Mouse (Mus musculus) liver, embryonic 12.5 days (tissue): ENCODE results near the gene Mmp24. TPM values are rescaled to one million over a fixed set of nuclear protein-coding genes. Genes with fewer than 3 reads are reported as not detected.

Experiments
- ATAC-seq: fragments of 200-750 bp; cut with Nextera tagmentation; 2 replicates; pipeline ENCODE4 v1.8.0; 2017; ENCODE audit warnings: moderate number of reproducible peaks, mild to moderate bottlenecking, moderate library complexity
- H3K27ac ChIP-seq: fragments of 300-500 bp; sonication (generic); 2 replicates; pipeline ENCODE4 v1.5.1; 2016; ENCODE audit warnings: mild to moderate bottlenecking
- H3K27me3 ChIP-seq: fragments of 300-500 bp; sonication (generic); replicated peaks from 2 replicates; pipeline ENCODE4 v1.6.1; 2016; ENCODE audit warnings: mild to moderate bottlenecking, moderate library complexity
- H3K36me3 ChIP-seq: fragments of 300-500 bp; sonication (generic); 2 replicates; pipeline ENCODE4 v1.6.1; 2016; ENCODE audit warnings: mild to moderate bottlenecking, moderate library complexity
- H3K4me1 ChIP-seq: fragments of 300-500 bp; sonication (generic); 2 replicates; pipeline ENCODE4 v1.6.1; 2016
- H3K4me2 ChIP-seq: fragments of 300-500 bp; sonication (generic); 2 replicates; pipeline ENCODE4 v1.6.1; 2016; ENCODE audit warnings: mild to moderate bottlenecking, moderate library complexity
- H3K4me3 ChIP-seq: fragments of 300-500 bp; sonication (generic); 2 replicates; pipeline ENCODE4 v1.5.1; 2016; ENCODE audit warnings: mild to moderate bottlenecking, moderate library complexity
- H3K9ac ChIP-seq: fragments of 300-500 bp; sonication (generic); 2 replicates; pipeline ENCODE4 v1.6.1; 2016; ENCODE audit warnings: mild to moderate bottlenecking, moderate library complexity
- H3K9me3 ChIP-seq: fragments of 300-500 bp; sonication (generic); replicated peaks from 2 replicates; pipeline ENCODE4 v1.6.1; 2016; ENCODE audit warnings: mild to moderate bottlenecking, moderate library complexity
- WGBS: fragments of 180-500 bp; shearing (Covaris S2); methylation state at CpG from one replicate; pipeline ENCODE4 v1.1.7; 2016; ENCODE audit not compliant: insufficient replicate concordance; 5-methylcytosine and 5-hydroxymethylcytosine counted together
- polyA plus RNA-seq: library from polyadenylated mRNA; unstranded; fragments of >200 nt; fragmentation: Nextera tagmentation; extraction: Ambion mirVana; gene quantifications from 2 replicates; pipeline ENCODE4 v1.2.1, GENCODE M21; 2016

The Mmp24 gene
- polyA plus RNA-seq, 1 experiment from 2014 or later, result 0.04 TPM

GRCm38 (mm10) chr2:155745487-155745886, 29.7 kb upstream of the Mmp24 start:
- H3K4me3 ChIP-seq, result no peak overlapping the region
- no peaks in the 10 kb centered on the region for H3K36me3 ChIP-seq
- H3K9ac ChIP-seq, result no peak overlapping the region
- WGBS, result 24% methylated on average over 3 of the region's 3 CpGs
- no peaks in the 10 kb centered on the region for H3K9me3 ChIP-seq
- peaks cover 16% of the 10 kb centered on the region for H3K4me1 ChIP-seq
- no peak overlapping the region for H3K4me2 ChIP-seq
- H3K27ac ChIP-seq, result no peak overlapping the region
- ATAC-seq, result no peak
- H3K27me3 ChIP-seq, result peaks cover 57% of the 10 kb centered on the region

GRCm38 (mm10) chr2:155749394-155749793, 25.7 kb upstream of the Mmp24 start:
- Histone ChIP-seq H3K27ac (no peak overlapping the region), H3K4me2 (no peak overlapping the region), H3K4me1 (0 out of 2 replicates have a peak, but pooled peaks cover 11% of the 10 kb centered on the region), H3K4me3 (no peak overlapping the region), H3K9me3 (no peaks in the 10 kb centered on the region), H3K9ac (no peak overlapping the region), H3K27me3 (peaks cover 77% of the 10 kb centered on the region), H3K36me3 (no peaks in the 10 kb centered on the region)
- WGBS, result 75% methylated on average over 4 of the region's 4 CpGs
- no peak for ATAC-seq

- Histone ChIP-seq H3K27ac (no peak within 1 kb of the TSS), H3K27me3 (peaks cover 63% of the 10 kb centered on the region), H3K9me3 (no peaks in the 10 kb centered on the region), H3K4me1 (0 out of 2 replicates have a peak, but pooled peaks cover 11% of the 10 kb centered on the region), H3K9ac (no peak within 1 kb of the TSS), H3K4me2 (peak within 1 kb of the TSS; percentile 60), H3K4me3 (peak within 1 kb of the TSS; percentile 40), H3K36me3 (no peaks in the 10 kb centered on the region)
- ATAC-seq, result no peak
- 2% methylated on average over 25 of the region's 25 CpGs for WGBS
Observed at GRCm38 (mm10) chr2:155751014-155751786, 23.9 kb upstream of the Mmp24 start, which contains the start of gene Procr. Gene Procr, plus strand, starts transcription at chr2:155751117.

- peaks cover 54% of the 10 kb centered on the region for H3K27me3 ChIP-seq
- H3K4me1 ChIP-seq, result 0 out of 2 replicates have a peak, but pooled peaks cover 10% of the 10 kb centered on the region
- no peaks in the 10 kb centered on the region for H3K36me3 ChIP-seq
- H3K27ac ChIP-seq, result no peak overlapping the region
- no peaks in the 10 kb centered on the region for H3K9me3 ChIP-seq
- H3K9ac ChIP-seq, result no peak overlapping the region
- WGBS, result 4% methylated on average over 1 of the region's 1 CpGs
- H3K4me3 ChIP-seq, result no peak overlapping the region
- ATAC-seq, result no peak
- H3K4me2 ChIP-seq, result no peak overlapping the region
Observed at GRCm38 (mm10) chr2:155755746-155756145, 19.4 kb upstream of the Mmp24 start.

- WGBS, result 46% methylated on average over 14 of the region's 14 CpGs
- no peak overlapping the region for H3K9ac ChIP-seq
- no peaks in the 10 kb centered on the region for H3K4me1 ChIP-seq
- no peak overlapping the region for H3K4me2 ChIP-seq
- ATAC-seq, result no peak
- no peak overlapping the region for H3K4me3 ChIP-seq
- H3K27me3 ChIP-seq, result peaks cover 42% of the 10 kb centered on the region
- H3K36me3 ChIP-seq, result no peaks in the 10 kb centered on the region
- no peaks in the 10 kb centered on the region for H3K9me3 ChIP-seq
- H3K27ac ChIP-seq, result no peak overlapping the region
Observed at GRCm38 (mm10) chr2:155756855-155757566, 18.1 kb upstream of the Mmp24 start.

GRCm38 (mm10) chr2:155764679-155765418, 10.3 kb upstream of the Mmp24 start:
- no peaks in the 10 kb centered on the region for H3K36me3 ChIP-seq
- 53% methylated on average over 13 of the region's 13 CpGs for WGBS
- no peak overlapping the region for H3K4me2 ChIP-seq
- H3K9me3 ChIP-seq, result no peaks in the 10 kb centered on the region
- H3K4me1 ChIP-seq, result no peaks in the 10 kb centered on the region
- H3K9ac ChIP-seq, result no peak overlapping the region
- H3K27ac ChIP-seq, result no peak overlapping the region
- ATAC-seq, result no peak
- H3K4me3 ChIP-seq, result no peak overlapping the region
- peaks cover 35% of the 10 kb centered on the region for H3K27me3 ChIP-seq

GRCm38 (mm10) chr2:155773664-155774063, 1.5 kb upstream of the Mmp24 start:
- ATAC-seq, result no peak
- Histone ChIP-seq H3K4me2 (no peak overlapping the region), H3K27me3 (peaks cover 88% of the 10 kb centered on the region), H3K9me3 (no peaks in the 10 kb centered on the region), H3K27ac (no peak overlapping the region), H3K4me1 (peaks cover 9% of the 10 kb centered on the region; the same call in 1 of the 2 replicates), H3K36me3 (no peaks in the 10 kb centered on the region), H3K4me3 (no peak overlapping the region), H3K9ac (no peak overlapping the region)
- WGBS, result 48% methylated on average over 4 of the region's 4 CpGs

- peaks cover 9% of the 10 kb centered on the region; the same call in 1 of the 2 replicates for H3K4me1 ChIP-seq
- H3K36me3 ChIP-seq, result no peaks in the 10 kb centered on the region
- H3K4me3 ChIP-seq, result peak overlapping the region; percentile 56; the same call in 1 of the 2 replicates
- no peak overlapping the region for H3K9ac ChIP-seq
- no peak overlapping the region for H3K27ac ChIP-seq
- H3K27me3 ChIP-seq, result peaks cover 86% of the 10 kb centered on the region
- no peaks in the 10 kb centered on the region for H3K9me3 ChIP-seq
- WGBS, result 46% methylated on average over 11 of the region's 11 CpGs
- H3K4me2 ChIP-seq, result peak overlapping the region; percentile 58
- ATAC-seq, result no peak
Observed at GRCm38 (mm10) chr2:155774261-155774926, 748 bp upstream of the Mmp24 start.

- H3K36me3 ChIP-seq, result no peaks in the 10 kb centered on the region
- 1% methylated on average over 44 of the region's 44 CpGs for WGBS
- H3K9me3 ChIP-seq, result no peaks in the 10 kb centered on the region
- peaks cover 9% of the 10 kb centered on the region; the same call in 1 of the 2 replicates for H3K4me1 ChIP-seq
- H3K4me3 ChIP-seq, result peak overlapping the region; percentile 56
- H3K27ac ChIP-seq, result no peak overlapping the region
- H3K27me3 ChIP-seq, result peaks cover 84% of the 10 kb centered on the region
- H3K4me2 ChIP-seq, result peak overlapping the region; percentile 64
- ATAC-seq, result peak; percentile 32; the same call in 1 of the 2 replicates
- H3K9ac ChIP-seq, result no peak overlapping the region
Observed at GRCm38 (mm10) chr2:155775685-155776263, 632 bp downstream of the Mmp24 start.

GRCm38 (mm10) chr2:155776824-155777687, 1.9 kb downstream of the Mmp24 start:
- Histone ChIP-seq H3K4me2 (no peak overlapping the region), H3K4me3 (no peak overlapping the region), H3K36me3 (no peaks in the 10 kb centered on the region), H3K9ac (no peak overlapping the region), H3K9me3 (no peaks in the 10 kb centered on the region), H3K27ac (no peak overlapping the region), H3K27me3 (peaks cover 77% of the 10 kb centered on the region), H3K4me1 (peaks cover 9% of the 10 kb centered on the region; the same call in 1 of the 2 replicates)
- no peak for ATAC-seq
- 57% methylated on average over 10 of the region's 10 CpGs for WGBS
